In the genomic region with DNA sequence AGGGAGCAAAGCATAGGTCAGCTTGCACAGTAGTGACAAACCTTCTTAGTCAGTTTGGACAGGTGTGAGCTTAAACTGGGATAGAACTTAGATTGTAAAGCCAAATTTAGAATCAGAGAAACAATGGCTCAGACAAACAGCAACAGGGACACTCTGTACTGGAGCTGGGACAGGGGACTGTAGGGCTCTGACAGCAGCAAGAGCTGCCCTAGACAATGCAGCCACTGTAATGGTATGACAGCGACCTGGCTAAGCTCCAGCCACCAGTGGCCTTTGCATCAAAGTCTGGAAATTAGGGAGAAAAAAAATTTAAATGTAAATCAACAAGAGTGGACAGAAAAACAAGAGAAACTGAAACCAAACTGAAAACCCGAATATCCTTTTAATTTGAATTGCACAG, we compare ENCODE assay signal across 8 mouse cellular contexts. TPM values are rescaled to one million over a fixed set of nuclear protein-coding genes. Genes with fewer than 3 reads are reported as not detected.
DNase-seq lines count a peak whose midpoint lies in the region; ATAC-seq and TF ChIP-seq lines count a peak whose summit lies in the region.

No protein-coding gene starts in this region.

- 0 out of 2 replicates have a peak overlapping the region, but pooled peaks have one; percentile 6 for H3K4me2 ChIP-seq in heart, embryonic 12.5 days
- no peak overlapping the region for H3K4me2 ChIP-seq in intestine, postnatal 0 days (replicated peaks; ENCODE audit: low read depth)

- DNase-seq in heart, adult 18-20 months, result peak; percentile 49 to 50
- no peak for DNase-seq in heart, postnatal 25 days (ENCODE audit: low spot score)
- DNase-seq in adrenal gland, postnatal 10 days, result peak; percentile 67
- peak; percentile 53 to 58 for DNase-seq in layer of hippocampus, adult 8-10 months (ENCODE audit: low spot score in 2 of 2)
- no peak for DNase-seq in thymus, adult 18-20 months
- DNase-seq in urinary bladder, postnatal 14 days (ENCODE audit: low spot score), result no peak

- WGBS in heart, embryonic 12.5 days, result 36% methylated on average over 2 of the region's 2 CpGs
- WGBS in intestine, postnatal 0 days, result 59% methylated on average over 2 of the region's 2 CpGs

- H3K27ac ChIP-seq in heart, embryonic 12.5 days (ENCODE audit: poor library complexity, severe bottlenecking), result peak overlapping the region; percentile 36
- H3K27ac ChIP-seq in intestine, postnatal 0 days (ENCODE audit: low read depth, low read length), result no peak overlapping the region

- no peak for TF ChIP-seq CTCF in intestine, postnatal 0 days (IDR thresholded peaks at IDR 0.05; ENCODE audit: low read depth)

- no peak overlapping the region for H3K4me3 ChIP-seq in heart, embryonic 12.5 days
- H3K4me3 ChIP-seq in intestine, postnatal 0 days (ENCODE audit: low read depth, low read length), result no peak overlapping the region

- peaks cover 28% of the 10 kb centered on the region for H3K4me1 ChIP-seq in heart, embryonic 12.5 days (replicated peaks)
- no peaks in the 10 kb centered on the region for H3K4me1 ChIP-seq in intestine, postnatal 0 days (replicated peaks; ENCODE audit: control insufficient read depth, insufficient read depth, low read length)

- H3K9me3 ChIP-seq in heart, embryonic 12.5 days (replicated peaks), result no peaks in the 10 kb centered on the region
- no peaks in the 10 kb centered on the region for H3K9me3 ChIP-seq in intestine, postnatal 0 days (ENCODE audit: control insufficient read depth)

- H3K36me3 ChIP-seq in heart, embryonic 12.5 days, result no peaks in the 10 kb centered on the region
- no peaks in the 10 kb centered on the region for H3K36me3 ChIP-seq in intestine, postnatal 0 days (ENCODE audit: control insufficient read depth, insufficient read depth)

- intact Hi-C loops in heart, postnatal 25 days (cut with DNase I), result no loop called here

- no peaks in the 10 kb centered on the region for H3K27me3 ChIP-seq in heart, embryonic 12.5 days (replicated peaks)
- H3K27me3 ChIP-seq in intestine, postnatal 0 days (replicated peaks; ENCODE audit: control insufficient read depth, insufficient read depth, low read length), result no peaks in the 10 kb centered on the region

- H3K9ac ChIP-seq in heart, embryonic 12.5 days, result no peak overlapping the region
- H3K9ac ChIP-seq in intestine, postnatal 0 days (ENCODE audit: low read depth, low read length), result no peak overlapping the region

- no peak for ATAC-seq in heart, embryonic 12.5 days (ENCODE audit: insufficient number of reproducible peaks, low FRiP score)
- ATAC-seq in intestine, postnatal 0 days, result no peak

RNA-seq across cellular contexts. Expression of gene Armc3, which starts 53.2 kb away (rescaled TPM):
- under 1 TPM in 1 of 2 experiments, not detected in 1; 0.18 TPM for total RNA-seq in heart, adult 18-20 months (2021)
- not detected for total RNA-seq in heart, postnatal 25 days (2021)
- total RNA-seq in adrenal gland, postnatal 10 days (2021), result under 1 TPM; 0.09 to 0.12 TPM
- not detected in 2 replicates for polyA plus RNA-seq in heart, embryonic 12.5 days (2016; fragmentation: Nextera tagmentation; extraction: Ambion mirVana)
- 1 to 10 TPM in 1 of 4 experiments, under 1 TPM in 3; 0.66 to 1.2 (median 0.87) TPM for total RNA-seq in layer of hippocampus, adult 8-10 months (2022)
- 0.09 TPM in 1 of 2 replicates, not detected in the other for polyA plus RNA-seq in intestine, postnatal 0 days (2015; fragmentation: Nextera tagmentation; extraction: Ambion mirVana)

Comparison
In these comparisons a context has a peak if more than half of its experiments do, and no peak if none do; other contexts are left out.
1. DNase-seq: peak in heart, adult 18-20 months (2 of 2), adrenal gland, postnatal 10 days (single experiment) and layer of hippocampus, adult 8-10 months (2 of 2); none in heart, postnatal 25 days (single experiment), thymus, adult 18-20 months (0 of 2) and urinary bladder, postnatal 14 days (single experiment).